Mouse (Mus musculus) spleen, embryonic (tissue): ENCODE data around the gene Stpg1.

Source experiments
- CTCF ChIA-PET: fragments of 350-600 bp; sonication (Branson Sonifier 250); formaldehyde crosslinking; loops from one replicate; lab custom pipeline; 2022; lab: Charles Lee

Gene Stpg1

GRCm38 (mm10) chr4:135548108-135548507 is 53.5 kb downstream of the Stpg1 start:
- CTCF ChIA-PET: no interaction called here

GRCm38 (mm10) chr4:135548521-135549077 is 54.0 kb downstream of the Stpg1 start:
- CTCF ChIA-PET: no interaction called here

- CTCF ChIA-PET: no interaction called here
Observed at GRCm38 (mm10) chr4:135549323-135549722, 54.7 kb downstream of the Stpg1 start.

DNA sequence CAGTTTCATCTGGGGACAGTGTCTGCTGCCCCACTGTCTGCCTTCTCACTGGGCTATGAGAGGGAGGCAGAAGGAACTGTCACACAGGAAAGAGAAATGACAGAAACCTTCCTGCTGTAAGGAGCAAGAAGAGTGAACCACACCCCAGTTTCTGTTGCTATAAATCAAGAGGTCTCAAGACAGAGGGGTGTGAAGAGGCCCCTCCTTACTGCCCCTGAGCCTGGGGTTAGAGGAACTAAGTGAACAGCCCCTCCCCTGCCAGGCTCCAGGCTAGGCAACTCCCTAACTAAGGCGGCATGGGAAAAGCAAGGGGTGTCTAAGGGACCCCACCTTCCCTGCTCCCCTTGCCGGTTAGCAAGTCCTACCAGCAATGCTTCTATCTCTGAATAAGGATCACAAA is 69.2 kb downstream of the Stpg1 start:
- CTCF ChIA-PET: no interaction called here

- CTCF ChIA-PET: no interaction called here
Observed at GRCm38 (mm10) chr4:135565400-135565799, 70.8 kb downstream of the Stpg1 start.

- CTCF ChIA-PET: interaction anchor here (0.8 kb wide), 1 partner anchor 14 kb away, joined by 4 read pairs; no protein-coding TSS in a partner anchor
Observed at GRCm38 (mm10) chr4:135567042-135567441, 72.5 kb downstream of the Stpg1 start.

- CTCF ChIA-PET: interaction anchor here (0.8 kb wide), 1 partner anchor 14 kb away, joined by 4 read pairs; no protein-coding TSS in a partner anchor
Observed at GRCm38 (mm10) chr4:135567484-135567883, 72.9 kb downstream of the Stpg1 start.

DNA sequence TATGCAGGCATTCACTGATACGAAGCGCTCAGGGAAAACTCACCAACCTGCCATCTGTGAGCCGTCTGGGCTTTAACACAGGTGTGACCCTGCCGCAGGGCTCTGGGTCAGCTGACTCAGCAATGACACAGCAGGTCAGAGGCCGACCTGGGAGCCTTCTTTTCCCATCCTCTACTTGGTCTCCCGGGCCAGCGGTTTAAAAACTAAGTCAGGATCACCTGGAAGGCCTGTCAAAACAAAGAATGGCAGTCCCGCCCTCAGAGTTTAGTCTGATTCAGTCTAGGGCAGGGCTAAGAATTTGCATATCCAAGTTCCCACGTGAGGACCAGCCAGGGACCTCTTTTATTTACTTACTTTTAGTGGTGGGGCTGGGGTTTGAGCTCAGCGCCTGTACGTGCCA is 74.6 kb downstream of the Stpg1 start:
- CTCF ChIA-PET: no interaction called here

DNA sequence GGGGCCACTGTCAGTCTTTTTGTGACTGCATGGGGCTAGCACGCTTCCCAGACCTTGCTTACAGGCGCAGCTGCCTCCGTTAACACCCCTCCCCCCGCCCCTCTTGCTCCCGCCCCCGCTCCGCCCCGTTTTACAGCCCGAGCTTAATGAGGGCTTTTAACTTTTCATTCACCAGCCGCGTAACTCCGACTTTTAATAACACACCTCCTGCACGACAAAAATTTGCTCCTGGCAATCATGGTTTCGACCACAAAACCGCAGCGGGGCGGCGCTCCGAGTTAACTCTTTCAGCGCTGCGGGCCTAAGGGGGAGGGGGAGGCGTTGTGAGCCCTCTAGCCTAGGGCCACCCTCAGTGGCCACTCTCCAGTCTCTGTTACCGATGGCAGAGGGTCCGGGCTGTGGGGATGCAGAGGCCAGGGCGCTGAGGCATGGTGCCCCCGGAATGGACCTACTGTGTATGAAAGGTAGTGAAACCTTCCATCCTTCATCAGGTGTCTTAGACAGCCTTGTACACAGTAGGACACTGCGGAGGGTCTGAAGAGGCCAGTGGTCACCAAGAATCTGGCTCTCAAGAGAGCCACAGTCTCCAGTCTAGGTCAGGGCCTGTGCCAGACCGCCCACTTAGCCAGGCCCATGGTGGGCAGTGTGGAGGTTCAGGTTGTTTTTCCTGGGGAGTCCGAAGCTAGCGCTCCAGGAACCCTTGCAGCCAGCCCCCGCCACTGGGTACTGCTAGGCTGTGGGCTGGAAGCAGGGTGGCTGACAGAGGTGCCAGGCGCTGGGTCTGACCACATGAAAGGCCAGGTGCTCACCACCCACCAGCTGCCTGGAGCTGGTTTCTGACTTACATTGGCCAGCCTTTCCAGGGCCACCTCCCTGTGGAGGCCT is 75.8 kb downstream of the Stpg1 start:
- CTCF ChIA-PET: no interaction called here

DNA sequence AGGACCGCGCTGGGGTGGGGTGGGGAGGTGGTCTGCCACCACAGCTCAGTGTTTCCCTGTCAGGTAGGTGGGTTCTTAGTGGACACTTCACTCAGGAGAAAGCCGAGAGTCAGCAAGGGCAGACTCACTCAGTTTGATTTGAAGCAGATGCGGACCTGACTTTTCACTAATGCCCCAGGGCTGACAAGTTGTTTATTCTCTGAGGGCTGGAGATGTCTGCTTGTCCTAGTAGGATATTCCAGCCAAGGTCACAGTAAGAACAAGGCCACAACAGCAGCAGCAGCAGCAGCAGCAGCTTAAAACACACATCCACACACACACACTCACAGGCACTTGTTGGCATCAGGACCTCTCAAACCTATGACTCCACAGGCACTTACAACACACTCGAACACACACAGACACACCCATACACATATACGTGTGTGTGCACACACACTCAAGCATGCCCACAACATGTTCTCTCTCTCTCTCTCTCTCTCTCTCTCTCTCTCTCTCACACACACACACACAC is 76.5 kb downstream of the Stpg1 start:
- CTCF ChIA-PET: interaction anchor here (0.7 kb wide), 1 partner anchor 259 kb away, joined by 4 read pairs; no protein-coding TSS in a partner anchor

GRCm38 (mm10) chr4:135572276-135572675 is 77.7 kb downstream of the Stpg1 start:
- CTCF ChIA-PET: interaction anchor here (0.6 kb wide), 1 partner anchor 559 kb away, joined by 3 read pairs; no protein-coding TSS in a partner anchor

DNA sequence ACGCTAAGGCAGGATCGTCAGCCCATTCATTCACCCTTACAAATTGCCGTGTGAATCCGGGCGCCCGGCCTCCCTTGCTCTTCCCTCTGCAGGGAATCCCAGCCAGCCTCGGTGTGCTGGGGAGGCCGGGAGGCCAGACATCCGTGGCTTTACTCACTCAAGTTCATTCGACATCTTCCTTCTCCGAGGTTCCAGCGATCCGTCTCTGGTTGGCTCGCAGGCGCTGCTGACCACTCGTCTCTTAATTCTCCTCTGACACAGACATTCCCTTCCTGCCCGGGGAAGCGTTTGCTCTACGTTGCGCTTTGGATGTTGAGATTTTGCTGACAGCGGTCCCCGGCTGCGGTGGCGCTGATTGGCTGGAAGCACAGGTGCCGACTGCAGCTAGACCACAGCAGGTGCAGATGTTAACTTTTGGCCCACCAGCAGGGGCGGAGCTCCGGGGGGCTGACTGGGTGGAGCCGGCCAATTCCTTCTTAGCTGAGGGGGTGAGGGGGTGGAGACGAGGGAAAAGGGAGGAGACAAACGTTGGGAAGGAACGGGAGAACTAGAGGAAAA is 78.7 kb downstream of the Stpg1 start, which contains the start of gene Grhl3:
TSS of gene Grhl3 (minus strand) at position 380 of the 558 bp plus-strand sequence.
- CTCF ChIA-PET: interaction anchor here (0.6 kb wide), 1 partner anchor 1075 kb away, joined by 4 read pairs; no protein-coding TSS in a partner anchor

- CTCF ChIA-PET: interaction anchor here (0.6 kb wide), 1 partner anchor 133 kb away, joined by 3 read pairs; no protein-coding TSS in a partner anchor
Observed at GRCm38 (mm10) chr4:135575365-135576140, 81.0 kb downstream of the Stpg1 start.

- CTCF ChIA-PET: no interaction called here
Observed at GRCm38 (mm10) chr4:135578490-135578889, 83.9 kb downstream of the Stpg1 start.

- CTCF ChIA-PET: no interaction called here
Observed at GRCm38 (mm10) chr4:135579695-135580094, 85.1 kb downstream of the Stpg1 start.

DNA sequence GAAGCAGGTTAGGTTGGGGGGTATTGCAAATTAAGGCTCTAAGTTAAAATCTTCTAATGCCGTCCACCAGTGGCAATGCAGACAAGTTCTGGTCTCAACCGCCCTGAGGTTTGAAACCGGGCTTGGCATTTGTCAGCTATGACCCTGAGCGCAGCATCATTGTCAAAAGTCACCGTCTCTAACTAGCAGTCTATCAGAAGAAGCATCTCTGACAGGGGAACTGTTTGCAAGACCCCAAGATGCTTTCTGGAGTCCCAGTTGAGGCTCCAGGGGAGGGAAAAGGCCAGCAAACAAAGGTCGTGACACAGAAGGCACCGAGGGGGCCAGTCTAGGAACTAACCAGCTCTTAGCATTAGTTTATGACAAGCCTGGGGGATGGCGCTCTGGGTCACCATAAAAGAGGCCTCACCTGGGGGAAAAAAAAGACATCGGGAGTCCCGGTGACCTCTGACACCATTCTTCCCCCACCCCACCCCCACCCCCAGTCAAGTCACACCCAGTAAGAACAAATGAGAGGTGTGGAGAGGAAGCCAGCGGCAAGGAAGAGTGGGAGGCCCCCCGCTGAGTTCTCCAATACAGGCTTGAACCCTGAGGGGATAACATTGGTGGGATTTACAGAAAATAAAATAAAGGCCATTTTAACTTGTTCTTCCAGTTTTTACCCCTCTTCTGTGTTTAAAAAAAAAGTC is 86.8 kb downstream of the Stpg1 start:
- CTCF ChIA-PET: no interaction called here

- CTCF ChIA-PET: no interaction called here
Observed at GRCm38 (mm10) chr4:135584838-135585237, 90.2 kb downstream of the Stpg1 start.
